ENCODE assay signal across 17 mouse cellular contexts in genomic region chr19:41347326-41347725, GRCm38 (mm10). TPM values are rescaled to one million over a fixed set of nuclear protein-coding genes. Genes with fewer than 3 reads are reported as not detected.
A peak's percentile ranks its signal among the peaks of the same experiment; 100 is the strongest.
DNase-seq lines count a peak whose midpoint lies in the region; ATAC-seq and TF ChIP-seq lines count a peak whose summit lies in the region.
"Had no signal": no experiment of that assay in that cellular context is flagged by ENCODE, and none has a peak within 500 bp of the region (broad histone marks: within the 10 kb centered on the region; RNA-seq: fewer than 3 reads in every experiment).

No protein-coding gene starts in this region.

- TF ChIP-seq CTCF in lung, postnatal 0 days (IDR thresholded peaks at IDR 0.05) = no peak
- TF ChIP-seq CTCF in liver, postnatal 0 days (IDR thresholded peaks at IDR 0.05; ENCODE audit: low read depth) = no peak

- TF ChIP-seq EP300 in lung, postnatal 0 days (IDR thresholded peaks at IDR 0.05) = no peak
- no peak for TF ChIP-seq EP300 in liver, postnatal 0 days (IDR thresholded peaks at IDR 0.05; ENCODE audit: low read depth)

- no peak overlapping the region for H3K27ac ChIP-seq in lung, postnatal 0 days (ENCODE audit: low read length)
- peak overlapping the region; percentile 91 for H3K27ac ChIP-seq in liver, postnatal 0 days (ENCODE audit: low read depth)
- H3K27ac ChIP-seq: neural tube, embryonic 12.5 days had no signal

- H3K4me3 ChIP-seq in lung, postnatal 0 days (ENCODE audit: low read depth, low read length) = no peak overlapping the region
- H3K4me3 ChIP-seq in liver, postnatal 0 days (ENCODE audit: low read depth, low read length) = no peak overlapping the region
- H3K4me3 ChIP-seq: neural tube, embryonic 12.5 days had no signal

- no peak for ATAC-seq in lung, postnatal 0 days
- peak; percentile 78 for ATAC-seq in liver, postnatal 0 days

- no peaks in the 10 kb centered on the region for H3K27me3 ChIP-seq in lung, postnatal 0 days (replicated peaks; ENCODE audit: insufficient read depth, low read length)
- H3K27me3 ChIP-seq in liver, postnatal 0 days (ENCODE audit: insufficient read depth, low read length) = no peaks in the 10 kb centered on the region
- H3K27me3 ChIP-seq: neural tube, embryonic 12.5 days had no signal

- 0 out of 2 replicates have a peak, but pooled peaks cover 2% of the 10 kb centered on the region for H3K4me1 ChIP-seq in lung, postnatal 0 days (ENCODE audit: insufficient read depth, low read depth, low read length)
- peaks cover 55% of the 10 kb centered on the region for H3K4me1 ChIP-seq in liver, postnatal 0 days (ENCODE audit: insufficient read depth)

- DNase-seq in adrenal gland, adult 2 months = peak; percentile 43
- DNase-seq in adrenal gland, postnatal 25 days = no peak
- peak; percentile 33 for DNase-seq in lung, postnatal 25 days (ENCODE audit: low spot score)
- DNase-seq in lung, postnatal 0 days (ENCODE audit: low spot score) = no peak
- DNase-seq in gonadal fat pad, adult 2 months (ENCODE audit: low read depth) = peak; percentile 17
- peak; percentile 63 for DNase-seq in liver, postnatal 0 days
- no peak for DNase-seq in left cerebral cortex, postnatal 36 days (ENCODE audit: low spot score in 2 of 2)
- DNase-seq in embryo, embryonic 11 days = no peak
- DNase-seq: cerebellum, adult 18-20 months; cerebellum, postnatal 25 days; heart, postnatal 10 days; spleen, adult 18-20 months; thymus, adult 18-20 months; thymus, postnatal 4 days had no signal

- H3K4me2 ChIP-seq in lung, postnatal 0 days (replicated peaks; ENCODE audit: low read depth, low read length) = no peak overlapping the region
- peak overlapping the region; percentile 7; the same call in 1 of the 2 replicates for H3K4me2 ChIP-seq in liver, postnatal 0 days (ENCODE audit: low read depth, low read length)
- H3K4me2 ChIP-seq: heart, embryonic 11.5 days; midbrain, embryonic 11.5 days; neural tube, embryonic 12.5 days had no signal

- no peaks in the 10 kb centered on the region for H3K9me3 ChIP-seq in lung, postnatal 0 days (ENCODE audit: low read length)
- no peaks in the 10 kb centered on the region for H3K9me3 ChIP-seq in liver, postnatal 0 days (ENCODE audit: low read length)
- H3K9me3 ChIP-seq: neural tube, embryonic 12.5 days had no signal

- H3K9ac ChIP-seq in lung, postnatal 0 days (replicated peaks; ENCODE audit: low read depth) = no peak overlapping the region
- H3K9ac ChIP-seq in liver, postnatal 0 days (replicated peaks) = no peak overlapping the region
- H3K9ac ChIP-seq: neural tube, embryonic 12.5 days had no signal

- intact Hi-C loops in left cerebral cortex, postnatal 36 days (cut with DNase I) = no loop called here

- no peaks in the 10 kb centered on the region for H3K36me3 ChIP-seq in lung, postnatal 0 days (ENCODE audit: insufficient read depth, low read length)
- no peaks in the 10 kb centered on the region for H3K36me3 ChIP-seq in liver, postnatal 0 days (replicated peaks; ENCODE audit: insufficient read depth, low read length)
- H3K36me3 ChIP-seq: neural tube, embryonic 12.5 days had no signal

- 50% methylated on average over 4 of the region's 4 CpGs for WGBS in lung, postnatal 0 days
- WGBS in liver, postnatal 0 days (ENCODE audit: insufficient replicate concordance) = 59% methylated on average over 4 of the region's 4 CpGs

RNA-seq across cellular contexts. Expression of gene Pik3ap1, which starts 37.6 kb away (rescaled TPM):
- total RNA-seq in adrenal gland, adult 2 months (2021) = 10 to 100 TPM in 1 of 2 experiments, 1 to 10 TPM in 1; 6.5 to 37.2 TPM
- 3.6 and 4.5 TPM in 2 replicates for polyA plus RNA-seq in adrenal gland, adult 2 months (2012; rRNA removed)
- total RNA-seq in adrenal gland, postnatal 25 days (2021) = 9.0 and 14.8 TPM in 2 replicates
- 8.6 and 9.0 TPM in 2 replicates for polyA plus RNA-seq in lung, postnatal 0 days (2015; fragmentation: Nextera tagmentation; extraction: Ambion mirVana)
- 5.6 and 5.9 TPM in 2 replicates for polyA plus RNA-seq in gonadal fat pad, adult 2 months (2012; rRNA removed)
- polyA plus RNA-seq in liver, postnatal 0 days (2015; fragmentation: Nextera tagmentation; extraction: Ambion mirVana) = 17.1 and 21.8 TPM in 2 replicates
- total RNA-seq in left cerebral cortex, postnatal 36 days (2021) = 1 to 10 TPM; 1.8 to 2.8 TPM

Comparison
In these comparisons a context has a peak if more than half of its experiments do, and no peak if none do; other contexts are left out.
1. DNase-seq: peak in adrenal gland, adult 2 months (single experiment), lung, postnatal 25 days (single experiment), gonadal fat pad, adult 2 months (single experiment) and liver, postnatal 0 days (single experiment); none in adrenal gland, postnatal 25 days (single experiment), lung, postnatal 0 days (single experiment), left cerebral cortex, postnatal 36 days (0 of 2) and embryo, embryonic 11 days (single experiment).